Mouse (Mus musculus) forebrain, embryonic 15.5 days (tissue): ENCODE data around the gene Scrg1. TPM values are rescaled to one million over a fixed set of nuclear protein-coding genes. Genes with fewer than 3 reads are reported as not detected.
"Not testable (repeated sequence)": the region's sequence is repeated elsewhere in the genome, so short reads cannot be mapped to it uniquely, and the experiment has no call there.

ENCODE experiments used
- ATAC-seq: fragments of 200-750 bp; cut with Nextera tagmentation; replicated peaks from 2 replicates; pipeline ENCODE4 v1.8.0; 2017; ENCODE audit warnings: mild to moderate bottlenecking, moderate TSS enrichment, moderate library complexity
- H3K27ac ChIP-seq: fragments of 300-500 bp; sonication (generic); replicated peaks from 2 replicates; pipeline ENCODE4 v1.5.1; 2015; ENCODE audit warnings: mild to moderate bottlenecking, inconsistent platforms
- H3K27me3 ChIP-seq: fragments of 300-500 bp; sonication (generic); 2 replicates; pipeline ENCODE4 v1.6.1; 2015; ENCODE audit warnings: inconsistent platforms
- H3K36me3 ChIP-seq: fragments of 300-500 bp; sonication (generic); 2 replicates; pipeline ENCODE4 v1.6.1; 2015; ENCODE audit warnings: mild to moderate bottlenecking, inconsistent platforms
- H3K4me1 ChIP-seq: fragments of 300-500 bp; sonication (generic); 2 replicates; pipeline ENCODE4 v1.6.1; 2015; ENCODE audit warnings: inconsistent platforms
- H3K4me2 ChIP-seq: fragments of 300-500 bp; sonication (generic); replicated peaks from 2 replicates; pipeline ENCODE4 v1.6.1; 2015; ENCODE audit warnings: mild to moderate bottlenecking, inconsistent platforms
- H3K4me3 ChIP-seq: fragments of 300-500 bp; sonication (generic); 2 replicates; pipeline ENCODE4 v1.5.1; 2015; ENCODE audit warnings: mild to moderate bottlenecking, inconsistent platforms
- H3K9ac ChIP-seq: fragments of 300-500 bp; sonication (generic); replicated peaks from 2 replicates; pipeline ENCODE4 v1.6.1; 2015; ENCODE audit warnings: mild to moderate bottlenecking, inconsistent platforms
- H3K9me3 ChIP-seq: fragments of 300-500 bp; sonication (generic); 2 replicates; pipeline ENCODE4 v1.6.1; 2016; ENCODE audit warnings: inconsistent platforms
- WGBS: fragments of 180-500 bp; shearing (Covaris S2); methylation state at CpG from one replicate; pipeline ENCODE4 v1.1.7; 2015; ENCODE audit warnings: mixed read lengths; 5-methylcytosine and 5-hydroxymethylcytosine counted together
- polyA plus RNA-seq: library from polyadenylated mRNA; unstranded; fragments of >200 nt; fragmentation: Nextera tagmentation; extraction: Ambion mirVana; gene quantifications from 2 replicates; pipeline ENCODE4 v1.2.1, GENCODE M21; 2015

Scrg1 gene
- polyA plus RNA-seq, 1 experiment from 2014 or later: 14.8 TPM

DNA sequence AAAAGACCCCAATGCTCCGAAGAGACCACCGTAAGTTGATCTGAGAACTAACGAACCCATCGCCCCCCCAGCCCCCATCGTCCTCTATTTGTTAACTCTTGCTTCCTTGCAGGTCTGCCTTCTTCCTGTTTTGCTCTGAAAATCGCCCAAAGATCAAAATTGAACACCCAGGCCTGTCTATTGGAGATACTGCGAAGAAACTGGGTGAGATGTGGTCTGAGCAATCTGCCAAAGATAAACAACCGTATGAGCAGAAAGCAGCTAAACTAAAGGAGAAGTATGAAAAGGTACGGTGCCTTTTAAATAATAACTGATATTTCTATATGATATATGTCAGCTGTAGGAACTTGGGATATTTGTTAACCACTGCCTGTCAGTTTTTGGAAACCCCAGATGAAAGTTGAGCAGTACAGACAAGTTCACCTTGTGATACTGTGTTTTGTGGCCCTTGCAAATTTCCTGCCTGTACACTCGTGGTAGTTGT, 57.5 kb downstream of the Scrg1 start:
- peak overlapping the region; percentile 89; the same call in 1 of the 2 replicates for H3K9ac ChIP-seq
- not testable (repeated sequence) for H3K9me3 ChIP-seq, H3K27ac ChIP-seq, ATAC-seq, H3K27me3 ChIP-seq, H3K36me3 ChIP-seq
- peaks cover 12% of the 10 kb centered on the region for H3K4me1 ChIP-seq
- H3K4me2 ChIP-seq: peak overlapping the region; percentile 98
- peak overlapping the region; percentile 75 for H3K4me3 ChIP-seq
- WGBS: 13% methylated on average over 10 of the region's 10 CpGs

DNA sequence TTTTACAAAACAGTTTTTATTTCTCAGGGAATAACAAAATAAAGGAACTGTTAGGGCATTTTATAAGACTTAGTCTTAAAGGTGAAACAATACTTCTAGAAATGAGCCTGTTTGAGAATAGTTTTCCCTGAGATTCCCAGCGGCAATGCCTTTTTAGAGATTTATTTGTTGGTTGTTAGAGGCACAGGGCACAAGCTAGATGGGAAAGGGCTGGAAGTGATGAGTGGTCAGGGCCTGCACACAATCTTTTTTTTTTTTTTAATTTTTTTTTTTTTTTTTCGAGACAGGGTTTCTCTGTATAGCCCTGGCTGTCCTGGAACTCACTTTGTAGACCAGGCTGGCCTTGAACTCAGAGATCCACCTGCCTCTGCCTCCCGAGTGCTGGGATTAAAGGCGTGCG, 61.0 kb downstream of the Scrg1 start:
- H3K27ac ChIP-seq, H3K4me2 ChIP-seq, H3K4me3 ChIP-seq, H3K9me3 ChIP-seq, H3K4me1 ChIP-seq, H3K9ac ChIP-seq, ATAC-seq, H3K36me3 ChIP-seq, H3K27me3 ChIP-seq: not testable (repeated sequence)
- 87% methylated on average over 5 of the region's 5 CpGs for WGBS

DNA sequence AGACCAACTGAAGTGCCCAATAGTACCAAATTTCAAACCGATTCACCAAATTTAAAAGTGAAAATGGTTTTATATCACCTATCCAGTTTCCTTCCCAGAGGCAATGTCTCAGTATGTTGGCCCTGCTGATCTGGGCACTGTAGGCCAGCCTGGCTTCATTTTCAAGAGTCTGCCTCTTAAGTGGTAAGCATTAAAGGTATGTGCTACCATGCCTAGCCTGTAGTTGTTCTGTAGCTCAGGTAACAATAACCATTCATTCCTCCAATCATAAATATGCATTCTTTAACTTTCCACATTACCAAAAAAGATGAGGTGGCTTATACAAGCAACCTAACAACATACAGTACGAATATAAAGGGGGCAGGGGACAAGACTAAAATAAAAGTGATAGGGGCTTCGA, 62.0 kb downstream of the Scrg1 start:
- H3K27ac ChIP-seq: no peak overlapping the region
- H3K4me2 ChIP-seq: no peak overlapping the region
- ATAC-seq: no peak
- H3K9ac ChIP-seq: no peak overlapping the region
- H3K9me3 ChIP-seq: no peaks in the 10 kb centered on the region
- no peak overlapping the region for H3K4me3 ChIP-seq
- H3K27me3 ChIP-seq: no peaks in the 10 kb centered on the region
- peaks cover 4% of the 10 kb centered on the region for H3K4me1 ChIP-seq
- H3K36me3 ChIP-seq: 0 out of 2 replicates have a peak, but pooled peaks cover 2% of the 10 kb centered on the region
- WGBS: 90% methylated on average over 3 of the region's 3 CpGs

DNA sequence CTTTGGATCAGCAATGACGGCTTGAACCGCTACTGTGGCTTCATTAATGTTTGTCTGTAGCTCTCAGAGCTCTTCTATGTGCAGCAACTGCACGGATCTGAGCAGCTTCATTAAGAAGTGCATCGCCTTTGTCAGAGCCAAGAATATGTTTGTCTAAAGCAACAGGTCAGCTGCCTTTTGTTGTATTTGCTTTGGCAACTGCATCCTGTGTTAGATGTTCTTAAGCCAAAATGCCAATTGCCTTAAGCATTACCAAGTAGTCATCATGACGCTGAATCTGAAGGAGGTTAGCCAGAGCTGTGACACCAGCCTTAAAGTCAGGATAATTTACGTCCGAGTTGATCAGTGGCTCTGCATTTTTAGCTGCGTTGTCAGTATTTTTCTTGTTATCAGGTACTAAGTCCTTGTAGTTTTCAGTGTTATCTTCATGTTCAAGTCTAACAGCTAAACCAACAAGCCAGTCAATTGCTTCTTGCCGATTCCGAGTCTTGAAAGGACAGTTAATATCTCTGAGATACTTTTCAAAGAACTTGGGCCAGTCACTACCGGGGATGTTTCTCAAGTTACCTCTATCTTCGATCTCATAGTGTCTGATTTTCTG, 64.6 kb downstream of the Scrg1 start:
- WGBS: 87% methylated on average over 12 of the region's 12 CpGs
- H3K27me3 ChIP-seq: no peaks in the 10 kb centered on the region
- no peak overlapping the region for H3K9ac ChIP-seq

More for the DNA sequence above, 64.6 kb downstream of the Scrg1 start:
- no peak for ATAC-seq
- Histone ChIP-seq H3K4me3 (no peak overlapping the region), H3K4me1 (no peaks in the 10 kb centered on the region), H3K27ac (no peak overlapping the region), H3K9me3 (no peaks in the 10 kb centered on the region), H3K4me2 (no peak overlapping the region), H3K36me3 (0 out of 2 replicates have a peak, but pooled peaks cover 2% of the 10 kb centered on the region)

Other genes with a start within 250 kb of the Scrg1 start
- gene Hand2, start 134.9 kb upstream of the Scrg1 start, polyA plus RNA-seq: not detected in 2 replicates
- 78.6 and 81.8 TPM in 2 replicates for gene Sap30, start 31.9 kb downstream of the Scrg1 start, polyA plus RNA-seq
- 225 and 249 TPM in 2 replicates for gene Hmgb2, start 56.0 kb downstream of the Scrg1 start, polyA plus RNA-seq
- gene Galnt7, start 197.1 kb downstream of the Scrg1 start, polyA plus RNA-seq: 9.5 and 10.1 TPM in 2 replicates